Mouse (Mus musculus): ENCODE data around the gene Rftn1.

The Rftn1 gene

DNA sequence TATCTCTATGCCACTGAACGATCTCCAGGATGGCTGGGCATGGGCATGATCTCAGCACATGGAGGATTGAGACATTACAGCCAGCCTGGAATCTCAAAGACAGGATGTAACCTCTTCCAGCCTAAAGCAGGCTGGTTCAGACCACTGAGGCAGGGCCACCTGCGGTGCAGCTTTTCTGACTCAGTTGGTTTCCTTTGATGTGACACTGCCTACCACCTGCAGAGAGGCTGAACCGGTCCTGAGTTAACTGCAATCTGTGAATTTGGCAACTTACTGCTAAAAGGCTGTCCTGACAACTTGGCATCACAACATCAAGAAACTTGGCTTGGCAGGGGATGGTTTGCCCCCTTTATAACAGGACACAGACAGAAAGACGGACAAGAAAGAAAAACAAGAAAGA lies 103.6 kb downstream of the Rftn1 start:
- DNase-seq = no peak

DNA sequence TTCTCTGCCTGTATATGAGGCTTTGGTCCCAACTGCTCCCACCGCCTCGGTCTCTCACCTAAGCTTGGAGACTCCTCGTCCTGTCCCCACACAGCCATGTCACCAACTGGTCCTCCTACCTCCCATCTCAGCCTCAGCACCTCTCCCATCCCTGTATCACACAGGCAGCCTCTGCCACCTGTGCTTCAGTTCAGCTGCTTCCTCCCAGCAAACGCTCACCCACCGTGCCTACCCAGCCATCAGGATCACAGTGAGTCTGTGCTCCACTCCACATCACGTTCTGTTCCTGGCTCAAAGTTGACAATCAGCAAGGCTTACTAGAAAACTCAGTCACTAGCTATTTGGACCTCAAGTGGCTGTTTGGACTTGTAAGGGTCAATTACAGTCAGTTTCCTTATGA lies 105.8 kb downstream of the Rftn1 start:
- DNase-seq = no peak

DNA sequence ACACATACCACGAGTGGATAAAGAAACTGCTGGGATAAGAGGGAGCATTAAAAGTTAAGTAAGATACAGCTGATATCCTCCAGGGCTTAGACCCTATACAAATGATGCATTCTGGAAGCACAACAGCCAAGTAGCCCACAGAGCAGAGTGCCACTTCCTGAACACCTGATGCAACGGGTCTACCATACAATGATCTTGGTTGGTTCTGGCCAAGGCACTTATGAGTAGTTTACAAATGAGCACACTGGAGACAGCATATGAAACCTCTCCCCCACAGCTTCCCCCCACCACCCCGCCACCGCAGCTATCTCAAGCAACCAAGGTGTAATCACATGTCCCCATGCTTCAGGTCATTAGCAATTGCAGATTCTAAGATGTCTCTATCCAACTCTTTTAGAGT lies 106.5 kb downstream of the Rftn1 start:
- DNase-seq = no peak

DNA sequence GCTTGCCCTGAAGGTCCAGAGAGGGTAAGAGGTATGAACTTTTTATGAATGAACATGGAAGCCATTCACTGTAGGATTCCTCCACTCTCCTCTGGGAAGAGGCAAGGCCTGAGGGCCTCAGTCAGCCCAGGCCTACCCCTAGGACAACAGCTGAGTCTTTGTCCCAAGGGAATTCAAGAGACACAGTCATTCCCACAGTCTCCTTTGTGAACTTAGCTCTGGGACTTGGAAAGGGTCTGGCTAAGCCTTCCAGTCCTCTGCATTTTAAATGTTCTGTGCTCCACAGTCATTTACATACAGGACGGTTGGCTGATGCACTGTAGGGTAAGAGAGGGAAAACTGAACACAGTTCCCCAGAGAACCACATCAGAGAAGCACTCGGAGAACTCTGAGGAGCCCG lies 107.5 kb downstream of the Rftn1 start:
- DNase-seq = no peak

DNA sequence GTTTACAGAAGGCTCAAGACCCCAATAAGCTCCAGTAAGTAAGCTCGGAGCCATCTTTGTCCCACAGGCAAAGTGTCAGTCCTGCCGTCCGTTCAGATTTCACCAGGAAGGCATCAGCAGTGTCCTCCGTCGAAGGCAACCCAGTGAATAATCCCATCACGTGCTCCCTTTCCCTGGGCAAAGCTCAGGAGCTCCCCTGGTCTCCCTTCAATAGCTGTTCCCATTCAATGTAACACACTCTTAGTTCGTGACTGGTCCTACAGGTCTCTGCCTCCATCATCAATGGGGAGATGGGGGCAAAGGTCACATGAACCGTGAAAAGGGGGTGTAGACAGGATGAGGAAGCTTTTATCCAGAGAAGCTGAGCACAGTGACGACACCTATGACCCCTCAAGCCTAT lies 108.8 kb downstream of the Rftn1 start:
- no peak for DNase-seq

DNA sequence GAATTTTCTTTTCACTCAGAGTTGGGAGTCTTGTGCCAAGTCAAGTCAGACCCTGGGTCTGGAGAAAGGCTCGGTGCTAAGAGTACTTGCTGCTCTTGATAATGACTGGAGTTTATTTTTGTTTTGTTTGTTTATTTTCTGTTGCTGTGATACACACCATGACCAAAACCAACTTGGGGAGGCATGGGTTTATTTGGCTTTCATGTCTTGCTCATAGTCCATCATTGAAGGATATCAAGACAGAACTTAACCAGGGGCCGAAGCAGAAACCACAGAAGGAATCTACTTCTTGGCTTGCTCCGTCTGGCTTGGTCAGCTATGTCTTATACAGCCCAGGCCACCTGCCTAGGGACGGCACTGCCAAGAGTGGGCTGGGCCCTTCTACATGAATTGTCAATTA lies 109.5 kb downstream of the Rftn1 start:
- no peak for DNase-seq

DNA sequence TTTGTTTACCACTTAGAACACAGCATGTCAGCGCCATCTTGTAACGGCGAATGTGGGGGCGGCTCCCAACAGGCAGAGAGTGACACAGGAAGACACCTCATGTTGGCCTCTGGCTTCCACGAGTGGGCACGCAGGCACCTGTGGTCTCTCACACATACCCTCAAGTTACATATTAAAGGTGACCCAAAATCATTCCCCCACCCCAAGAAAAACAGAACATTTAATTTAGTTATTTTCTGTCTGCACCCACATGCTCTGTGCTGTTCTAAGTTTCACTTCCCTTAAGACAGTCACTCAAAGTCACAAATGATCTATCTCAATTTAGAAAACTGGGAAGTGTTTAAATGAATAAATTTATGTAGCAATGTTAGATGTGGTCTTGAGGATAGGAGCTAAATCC lies 111.7 kb downstream of the Rftn1 start:
- DNase-seq = no peak

DNA sequence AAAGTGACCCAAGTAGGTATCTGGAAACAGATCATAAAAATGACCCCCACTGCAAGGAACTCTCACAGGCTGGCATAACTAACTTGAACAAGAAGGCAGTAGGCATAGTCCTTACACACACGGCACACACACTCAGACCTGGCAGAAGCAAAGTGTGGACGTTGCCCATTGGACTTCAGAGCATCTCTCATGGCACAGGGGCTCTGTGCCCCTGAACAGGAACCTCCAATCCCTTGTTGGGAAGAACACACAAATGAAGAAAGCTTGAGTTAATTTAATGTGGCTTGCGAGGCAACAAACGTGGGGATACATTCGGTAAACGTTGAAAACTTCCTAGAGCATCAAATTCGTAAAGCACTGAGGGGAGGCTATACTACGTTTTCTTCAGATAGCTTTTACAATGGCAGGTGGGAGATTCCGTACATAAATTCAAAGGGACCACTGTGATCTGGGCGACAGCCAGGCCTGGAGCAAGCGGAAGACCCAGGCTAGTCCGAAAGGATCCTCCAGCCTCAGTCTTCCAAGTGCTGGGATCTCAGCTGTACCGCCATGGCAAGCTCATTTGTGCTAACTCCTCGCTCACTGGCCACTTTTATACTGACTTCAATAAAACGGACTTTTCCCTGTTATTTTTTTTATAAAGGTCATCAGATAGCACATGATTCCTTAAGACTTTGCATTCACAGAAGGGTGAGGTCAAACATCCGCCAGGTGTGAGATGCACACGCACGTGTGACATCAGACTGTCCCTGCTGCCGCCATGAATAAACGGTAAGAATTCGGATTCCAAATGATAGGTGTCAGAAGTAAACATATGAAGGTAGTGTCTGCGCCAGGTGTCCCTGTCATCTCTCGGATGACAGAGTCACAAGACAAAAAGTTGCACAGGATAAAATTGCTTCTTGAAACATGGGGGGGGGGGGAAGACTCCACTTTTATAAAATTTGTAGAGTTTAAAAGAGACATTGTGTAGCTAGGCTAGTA lies 117.2 kb downstream of the Rftn1 start:
- no peak for DNase-seq

DNA sequence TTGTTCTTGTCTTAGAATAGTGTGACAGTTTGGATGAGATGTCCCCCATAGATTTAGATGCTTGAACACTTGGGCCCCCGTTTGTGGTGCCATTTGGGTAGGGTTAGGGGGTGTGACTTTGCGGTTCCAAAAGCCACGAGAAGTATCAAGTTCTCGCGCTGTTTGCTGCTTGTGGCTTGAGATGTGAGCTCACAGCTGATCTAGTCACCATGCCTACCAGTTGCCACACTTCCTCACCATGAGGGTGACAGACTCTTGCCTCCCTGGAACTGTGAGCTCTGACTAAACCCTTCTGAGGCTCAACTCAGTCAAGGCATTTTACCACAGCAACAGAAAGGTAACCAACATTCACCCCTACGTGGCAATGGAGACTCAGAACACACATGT lies 118.9 kb downstream of the Rftn1 start:
- no peak for DNase-seq

DNA sequence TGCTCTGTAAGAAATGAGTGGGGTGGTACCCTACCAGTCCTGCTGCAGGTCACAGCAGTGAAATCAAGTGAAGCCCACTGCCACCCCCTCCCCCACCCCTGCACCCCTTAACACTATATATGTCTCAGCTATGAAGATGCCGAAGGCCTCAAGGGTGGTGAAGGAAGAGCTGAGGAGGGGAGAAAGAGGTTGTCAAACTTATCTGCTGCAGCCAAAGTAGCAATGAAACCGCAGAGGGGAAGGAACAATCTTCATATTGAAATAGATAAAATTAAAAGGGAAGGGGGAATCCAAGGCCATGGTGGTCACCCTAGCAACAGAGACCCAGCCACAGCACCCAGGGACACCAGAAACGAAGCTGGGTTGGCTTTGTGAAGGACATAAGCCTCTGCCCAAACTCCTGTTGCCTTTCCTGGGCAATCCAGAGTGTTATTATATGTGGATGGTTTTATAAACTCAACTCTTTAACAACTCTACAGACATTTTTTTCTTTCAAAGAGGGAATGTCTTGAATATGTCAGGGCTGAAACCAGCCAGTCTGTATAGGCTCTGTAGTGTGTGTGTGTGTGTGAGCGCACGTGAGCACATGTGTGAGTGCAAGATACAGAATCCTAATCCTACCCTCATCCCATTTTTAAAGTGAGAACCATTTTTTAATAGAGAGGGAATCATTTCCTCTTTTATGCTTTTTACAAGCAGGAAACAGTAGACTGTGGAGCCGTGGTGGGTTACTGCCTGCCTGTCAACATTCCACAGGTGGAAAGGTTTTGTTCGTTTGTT lies 119.5 kb downstream of the Rftn1 start:
- DNase-seq = no peak

DNA sequence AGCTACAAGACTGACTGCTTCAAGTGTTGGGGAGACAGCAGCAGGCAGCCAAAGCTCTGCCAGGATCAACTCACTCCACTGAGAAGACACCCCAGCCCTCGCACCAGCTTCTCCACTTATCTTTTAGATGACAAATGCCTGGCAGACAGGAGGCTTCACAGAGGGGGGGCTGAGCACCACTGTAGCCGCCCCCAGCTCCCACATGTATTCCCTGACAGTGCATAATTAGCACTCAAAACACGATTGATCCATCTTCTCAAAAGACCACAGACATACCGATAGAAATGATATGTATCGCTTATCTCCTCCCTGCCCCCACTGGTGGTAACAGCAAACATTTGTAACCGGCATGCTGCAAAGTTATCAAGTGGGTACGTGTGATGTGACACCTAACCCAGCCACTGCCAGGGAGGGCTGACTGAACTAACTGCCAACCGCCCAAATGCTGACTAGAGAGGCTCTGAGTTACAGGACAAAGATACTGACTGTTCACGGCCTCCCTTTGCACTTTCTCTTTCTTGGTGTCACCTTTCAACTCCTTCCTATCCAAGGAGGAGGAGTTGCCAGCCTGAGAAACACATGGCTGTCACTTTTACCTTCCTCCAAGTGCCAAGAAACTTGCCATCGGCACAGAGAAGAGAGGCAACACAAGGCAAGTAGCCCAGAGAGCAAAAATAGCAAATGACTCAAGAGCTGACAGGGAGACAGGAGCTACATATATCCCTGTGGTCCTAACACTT lies 120.4 kb downstream of the Rftn1 start:
- DNase-seq = no peak

DNA sequence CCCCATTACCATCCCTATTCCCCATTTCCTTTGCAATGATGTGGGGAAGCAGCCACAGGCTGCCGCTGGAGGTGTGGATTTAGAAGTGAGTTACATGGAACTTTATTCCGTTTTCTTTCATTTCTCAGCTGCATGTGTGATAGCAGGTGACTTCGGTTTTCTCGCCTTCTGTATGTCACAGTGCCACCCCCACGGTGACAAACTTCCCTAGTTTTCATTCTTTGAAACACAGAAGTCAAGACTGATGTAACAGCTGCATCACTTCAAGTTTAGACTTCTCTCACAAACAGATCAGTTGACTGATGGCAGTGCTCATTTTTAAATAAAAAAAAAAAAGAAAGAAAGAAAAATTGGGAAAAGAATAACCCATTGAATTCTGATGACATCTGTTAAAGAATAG lies 121.3 kb downstream of the Rftn1 start:
- DNase-seq = no peak

DNA sequence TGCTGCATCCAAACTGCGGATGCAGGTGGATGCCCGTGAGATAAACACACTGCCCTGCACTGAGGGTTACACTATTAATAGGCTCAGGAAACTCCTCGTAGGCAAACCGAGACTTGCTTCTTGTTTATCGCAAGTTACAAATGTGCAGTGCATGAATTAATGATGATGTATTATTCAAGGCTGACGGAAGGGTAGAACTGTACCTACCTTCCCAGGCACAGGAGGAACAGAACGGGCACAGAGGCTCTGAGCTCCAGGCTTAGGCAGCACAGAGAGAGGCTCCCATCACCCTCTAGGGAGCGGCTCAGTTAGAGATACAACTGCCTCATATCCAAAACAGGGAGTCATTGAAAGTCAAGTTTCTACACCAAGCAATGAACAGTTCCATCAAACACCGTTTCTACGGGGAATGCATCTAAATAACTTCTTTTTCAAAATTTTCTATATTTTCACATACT lies 121.8 kb downstream of the Rftn1 start:
- no peak for DNase-seq

DNA sequence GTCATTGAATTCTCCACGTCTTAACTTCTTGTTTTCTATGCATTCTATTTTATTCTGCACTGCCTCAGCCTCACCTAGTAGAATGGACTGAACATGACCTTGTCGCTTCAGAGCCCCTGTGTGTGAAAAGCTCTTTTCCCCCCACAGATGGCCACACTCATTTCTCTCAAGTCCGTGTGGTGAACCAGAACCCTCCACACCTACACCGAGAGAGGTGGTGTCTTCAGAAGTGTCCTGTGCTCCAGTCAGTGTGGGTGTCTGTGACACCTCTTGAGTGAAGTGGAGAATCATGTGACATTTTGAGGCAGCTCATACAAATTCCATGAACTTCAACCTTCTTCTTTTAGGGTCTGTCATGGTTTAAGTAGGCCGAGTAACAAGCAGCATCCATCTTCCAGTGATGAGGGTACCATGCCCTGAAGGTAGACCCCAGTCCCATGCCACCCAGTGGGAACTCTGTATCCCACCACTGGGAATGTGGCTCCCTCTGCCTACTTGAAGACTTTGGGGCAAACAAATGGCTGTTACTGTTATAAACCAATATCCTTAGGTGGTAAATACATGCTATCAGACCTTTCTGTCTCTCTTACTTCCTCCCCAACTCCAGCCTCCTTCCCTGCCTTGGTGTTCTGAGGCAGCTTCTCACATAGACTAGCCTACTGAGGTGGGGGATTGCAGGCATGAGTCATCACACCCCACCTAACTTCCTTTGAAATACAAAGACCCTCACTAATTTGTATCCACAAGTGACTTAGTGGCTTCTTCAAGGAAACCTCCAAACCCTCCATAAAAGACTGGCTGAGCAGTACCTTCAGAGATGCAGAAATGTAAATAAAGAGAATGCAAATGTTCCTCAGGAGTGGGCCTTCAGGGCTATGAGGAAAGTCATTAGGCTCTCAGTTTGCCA lies 122.4 kb downstream of the Rftn1 start:
- DNase-seq = no peak

DNA sequence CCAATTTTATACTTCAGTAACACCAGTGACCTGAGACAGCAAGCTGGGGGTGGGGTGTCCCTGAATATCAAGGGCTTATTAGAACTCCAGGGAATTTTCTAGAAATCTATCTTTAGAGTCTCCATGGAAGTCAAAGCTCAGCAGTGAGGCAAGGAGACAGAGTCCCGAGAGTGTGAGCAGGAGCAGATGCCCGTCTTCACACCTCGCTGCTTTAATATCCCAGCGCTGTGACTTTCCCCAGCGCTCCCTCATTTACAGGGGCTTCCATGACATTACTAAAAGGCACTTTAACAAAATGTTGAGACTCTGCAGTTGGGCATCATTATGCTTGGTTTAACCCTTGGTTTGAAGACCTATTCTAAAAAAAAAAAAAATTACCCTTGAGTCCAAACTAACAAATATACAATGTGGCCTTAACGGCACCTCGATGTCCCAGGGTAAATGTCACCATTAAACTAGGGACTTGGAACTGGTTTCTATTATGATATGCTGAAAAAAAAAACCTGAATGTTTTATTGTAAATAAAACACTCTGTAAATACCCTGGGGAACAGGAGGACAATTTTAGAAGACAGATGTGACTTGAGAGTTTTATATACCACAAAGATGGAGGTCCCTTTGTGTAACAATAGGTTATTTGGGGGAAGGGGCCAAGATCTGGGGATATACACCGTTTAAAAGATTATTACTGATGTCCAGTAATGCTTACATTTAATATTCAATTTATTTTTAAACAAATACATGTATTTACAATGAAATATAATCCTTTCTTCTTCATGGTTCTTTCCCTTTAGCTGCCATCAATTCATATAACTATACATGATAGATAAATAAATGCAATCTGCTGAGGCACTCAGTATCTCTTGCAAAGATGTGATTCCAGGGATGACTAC lies 123.4 kb downstream of the Rftn1 start:
- no peak for DNase-seq

DNA sequence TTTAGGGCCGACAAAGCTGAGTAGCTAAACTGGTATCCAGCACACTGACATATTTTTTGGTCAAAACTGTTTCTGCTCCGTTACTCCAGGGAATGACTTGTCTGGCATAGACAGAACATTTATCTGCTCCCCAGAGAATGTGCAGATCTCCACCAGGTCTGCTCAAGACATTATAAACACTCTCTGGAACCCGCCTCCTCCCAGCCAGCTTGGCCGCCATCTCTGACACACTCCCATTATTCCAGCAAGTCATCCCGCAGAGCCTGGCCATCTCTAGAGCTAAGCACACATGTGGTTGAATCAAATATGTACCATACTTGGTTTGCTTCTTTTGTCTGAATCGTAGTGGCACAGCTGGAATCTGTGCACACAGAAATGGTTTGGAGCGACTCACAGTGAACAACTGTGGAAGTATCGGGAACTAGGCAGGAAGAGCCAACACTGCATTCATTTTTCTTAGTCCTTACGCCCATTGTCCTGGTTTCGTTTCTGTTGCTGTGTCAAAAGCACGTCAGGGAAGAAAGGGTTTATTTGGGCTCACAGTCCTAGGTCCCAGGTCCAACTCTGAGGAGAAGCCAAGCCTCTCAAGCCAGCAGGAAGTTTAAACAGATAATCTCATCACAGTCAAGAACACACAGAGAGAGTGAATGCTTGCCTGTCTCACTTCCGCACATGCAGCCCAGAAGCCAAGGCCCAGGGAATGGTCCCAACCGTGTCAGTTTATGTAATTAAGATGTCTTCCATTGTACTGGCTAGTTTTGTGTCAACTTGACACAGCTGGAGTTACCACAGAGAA lies 126.4 kb downstream of the Rftn1 start:
- no peak for DNase-seq

DNA sequence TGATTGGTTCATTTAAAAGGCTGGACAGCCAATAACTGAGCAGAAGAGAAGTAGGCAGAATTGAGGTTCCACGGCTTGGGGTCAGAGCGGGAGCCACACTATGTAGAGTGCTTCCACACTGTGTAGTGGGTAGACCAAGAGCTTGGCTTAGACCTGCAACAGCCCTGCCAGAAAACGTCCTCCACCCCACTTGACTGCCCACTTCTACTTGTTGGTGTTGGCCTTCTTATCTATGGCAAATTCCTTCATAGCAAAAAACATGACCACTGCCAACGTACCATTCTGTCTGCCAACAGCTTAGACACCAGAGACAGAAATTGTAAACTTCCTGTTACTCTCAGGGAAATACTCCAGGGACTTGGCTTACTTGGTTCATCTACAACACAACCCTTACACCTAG lies 127.8 kb downstream of the Rftn1 start:
- DNase-seq = no peak

DNA sequence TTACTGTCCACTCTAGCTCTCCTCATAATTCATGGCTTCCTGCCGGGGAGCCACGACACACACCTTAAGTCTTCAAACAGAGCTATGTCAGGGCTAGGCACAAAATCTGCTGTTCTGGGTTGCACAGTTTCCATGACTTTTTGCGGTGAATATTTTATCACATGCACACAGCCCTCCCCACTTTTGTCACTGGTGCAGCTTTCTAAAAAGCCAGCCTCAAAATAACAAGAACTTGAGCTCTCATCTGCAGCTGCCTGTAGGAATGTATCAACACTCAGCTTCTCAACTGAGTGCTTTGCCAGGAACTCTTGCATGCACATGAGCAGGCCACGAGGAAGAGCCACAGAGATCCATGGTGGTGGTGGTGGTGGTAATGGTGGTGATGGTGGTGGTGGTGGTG lies 129.0 kb downstream of the Rftn1 start:
- no peak for DNase-seq

DNA sequence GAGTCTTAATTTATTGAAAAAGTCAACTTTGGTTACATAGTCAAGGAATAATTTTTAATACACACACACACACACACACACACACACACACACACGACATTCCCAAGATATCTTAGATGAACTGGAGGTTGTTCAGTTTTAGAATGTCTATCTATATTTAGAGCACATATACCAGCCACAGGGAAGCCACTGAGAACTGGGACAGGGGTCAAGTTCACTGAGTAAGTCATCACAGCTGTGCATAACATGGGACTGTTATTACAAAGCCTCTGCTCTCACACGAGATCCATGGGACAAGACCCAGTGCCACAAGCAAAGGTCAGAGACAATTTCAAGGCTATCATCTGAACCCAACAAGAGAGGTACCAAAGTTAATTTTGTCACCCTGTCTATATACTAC lies 130.3 kb downstream of the Rftn1 start:
- no peak for DNase-seq

DNA sequence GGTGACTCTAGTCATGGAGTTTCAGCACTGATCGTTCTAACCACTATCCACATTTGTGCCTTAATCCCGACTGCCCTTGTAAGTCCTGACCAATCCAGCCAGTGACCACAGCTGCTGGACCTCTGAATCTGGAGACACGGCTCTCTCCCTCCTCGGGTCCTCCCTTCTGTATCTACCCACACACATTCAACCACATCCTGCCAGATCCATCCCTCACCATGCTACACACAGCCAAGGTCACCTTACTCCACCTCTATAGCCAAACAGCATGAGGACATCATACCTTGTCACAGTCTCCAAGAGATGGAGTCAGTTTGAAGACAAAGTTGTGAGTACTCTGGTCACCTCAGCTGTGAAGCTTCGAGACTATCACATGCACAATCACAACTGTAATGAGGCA lies 131.1 kb downstream of the Rftn1 start:
- no peak for DNase-seq
